In genomic region chr9:78222616-78223015, GRCm38 (mm10) we compare ENCODE assay signal across 34 mouse cellular contexts. TPM values are rescaled to one million over a fixed set of nuclear protein-coding genes. Genes with fewer than 3 reads are reported as not detected.
DNase-seq lines count a peak whose midpoint lies in the region; ATAC-seq lines count a peak whose summit lies in the region.
"Had no signal": no experiment of that assay in that cellular context is flagged by ENCODE, and none has a peak within 500 bp of the region (broad histone marks: within the 10 kb centered on the region; RNA-seq: fewer than 3 reads in every experiment).

No protein-coding gene starts in this region.

- no peaks in the 10 kb centered on the region for H3K27me3 ChIP-seq in hindbrain, embryonic 16.5 days (replicated peaks; ENCODE audit: control insufficient read depth, insufficient read depth, low read length)
- H3K27me3 ChIP-seq: forebrain, embryonic 13.5 days; hindbrain, embryonic 12.5 days; hindbrain, embryonic 15.5 days; Patski had no signal

- H3K4me1 ChIP-seq in hindbrain, embryonic 16.5 days (ENCODE audit: control insufficient read depth, insufficient read depth, low read depth, low read length): no peaks in the 10 kb centered on the region
- H3K4me1 ChIP-seq: forebrain, embryonic 13.5 days; hindbrain, embryonic 12.5 days; hindbrain, embryonic 15.5 days had no signal

- 78% methylated on average over 8 of the region's 8 CpGs for WGBS in hindbrain, embryonic 16.5 days

- H3K4me3 ChIP-seq in hindbrain, embryonic 16.5 days (ENCODE audit: low read length): no peak overlapping the region
- H3K4me3 ChIP-seq: forebrain, embryonic 10.5 days; forebrain, embryonic 13.5 days; heart, adult 2 months; hindbrain, embryonic 12.5 days; hindbrain, embryonic 15.5 days had no signal

- no peak overlapping the region for H3K27ac ChIP-seq in hindbrain, embryonic 16.5 days (ENCODE audit: low read depth, low read length)
- H3K27ac ChIP-seq: forebrain, embryonic 10.5 days; forebrain, embryonic 13.5 days; heart, adult 2 months; hindbrain, embryonic 12.5 days; hindbrain, embryonic 15.5 days had no signal

- no peak overlapping the region for H3K9ac ChIP-seq in hindbrain, embryonic 16.5 days (ENCODE audit: low read depth, low read length)
- H3K9ac ChIP-seq: forebrain, embryonic 13.5 days; hindbrain, embryonic 12.5 days; hindbrain, embryonic 15.5 days had no signal

- peak; percentile 5 for DNase-seq in CD4-positive helper T cell, adult 2 months (ENCODE audit: low read depth, low spot score)
- peak; percentile 64 for DNase-seq in CD4-positive, CD25-positive, alpha-beta regulatory T cell, adult 2 months (ENCODE audit: low read depth, low spot score)
- no peak for DNase-seq in B cell, adult 2 months
- DNase-seq in heart, adult 9 months (ENCODE audit: low spot score in 2 of 2): no peak
- DNase-seq: adrenal gland, adult 2 months; adrenal gland, postnatal 14 days; cerebellum, adult 11-12 months; cerebellum, adult 8-10 months; cerebellum, postnatal 10 days; cerebellum, postnatal 36 days; gastrocnemius, postnatal 25 days; heart, adult 2 months had no signal

- H3K4me2 ChIP-seq in hindbrain, embryonic 16.5 days (ENCODE audit: low read length): no peak overlapping the region
- H3K4me2 ChIP-seq: forebrain, embryonic 13.5 days; heart, embryonic 11.5 days; hindbrain, embryonic 12.5 days; hindbrain, embryonic 15.5 days had no signal

- ATAC-seq in activated CD4-positive, CD25-positive, alpha-beta regulatory T cell, adult 4 months: peak; percentile 71
- peak; percentile 84 for ATAC-seq in inflammation-experienced regulatory T-cells, adult 6 months
- no peak for ATAC-seq in megakaryocyte-erythroid progenitor cell, adult 5-6 weeks (replicated peaks; ENCODE audit: low FRiP score, low TSS enrichment, poor library complexity, severe bottlenecking)
- ATAC-seq in hindbrain, embryonic 16.5 days: no peak
- ATAC-seq: forebrain, embryonic 13.5 days; forebrain, embryonic 16.5 days; intestine, postnatal 0 days; Patski had no signal

- H3K9me3 ChIP-seq in hindbrain, embryonic 16.5 days (ENCODE audit: control insufficient read depth, low read length): no peaks in the 10 kb centered on the region
- H3K9me3 ChIP-seq: forebrain, embryonic 10.5 days; forebrain, embryonic 13.5 days; G1E; hindbrain, embryonic 12.5 days; hindbrain, embryonic 15.5 days had no signal

- H3K36me3 ChIP-seq in hindbrain, embryonic 16.5 days (ENCODE audit: control insufficient read depth, insufficient read depth, low read length): no peaks in the 10 kb centered on the region
- H3K36me3 ChIP-seq: forebrain, embryonic 10.5 days; G1E; hindbrain, embryonic 12.5 days; hindbrain, embryonic 15.5 days had no signal

RNA-seq across cellular contexts. Expression of gene Gsta1, which starts 7.8 kb away (rescaled TPM):
- not detected for polyA plus RNA-seq in activated CD4-positive, CD25-positive, alpha-beta regulatory T cell, adult 4 months (2017; shearing (Covaris generic))
- not detected for polyA plus RNA-seq in inflammation-experienced regulatory T-cells, adult 6 months (2017; shearing (Covaris generic))
- not detected in 2 replicates for total RNA-seq in megakaryocyte-erythroid progenitor cell, adult 5-6 weeks (2014; fragmentation: Nextera tagmentation)
- total RNA-seq in megakaryocyte-erythroid progenitor cell, adult 5-6 weeks (2017): not detected in 2 replicates
- not detected in 2 replicates for polyA plus RNA-seq in hindbrain, embryonic 16.5 days (2015; fragmentation: Nextera tagmentation; extraction: Ambion mirVana)
- total RNA-seq: adrenal gland, postnatal 14 days; G1E; gastrocnemius, adult 8-10 months; gastrocnemius, postnatal 25 days; hematopoietic stem cell, adult 5-6 weeks had no signal
- polyA plus RNA-seq: adrenal gland, adult 2 months; cortical plate, adult 2 months; embryonic facial prominence, embryonic 11.5 days; forebrain, embryonic 10.5 days; forebrain, embryonic 13.5 days; forebrain, embryonic 16.5 days; frontal cortex, adult 2 months; G1E; gonadal fat pad, adult 2 months; heart, embryonic 11.5 days; heart, embryonic 14.5 days; heart, postnatal 0 days; hindbrain, embryonic 12.5 days; hindbrain, embryonic 15.5 days had no signal

RNA-seq across cellular contexts. Expression of gene Gm3776, which starts 34.3 kb away (rescaled TPM):
- not detected for polyA plus RNA-seq in activated CD4-positive, CD25-positive, alpha-beta regulatory T cell, adult 4 months (2017; shearing (Covaris generic))
- polyA plus RNA-seq in inflammation-experienced regulatory T-cells, adult 6 months (2017; shearing (Covaris generic)): not detected
- total RNA-seq in megakaryocyte-erythroid progenitor cell, adult 5-6 weeks (2014; fragmentation: Nextera tagmentation): not detected in 2 replicates
- total RNA-seq in megakaryocyte-erythroid progenitor cell, adult 5-6 weeks (2017): not detected in 2 replicates
- polyA plus RNA-seq in hindbrain, embryonic 16.5 days (2015; fragmentation: Nextera tagmentation; extraction: Ambion mirVana): not detected in 2 replicates
- total RNA-seq: adrenal gland, adult 2 months; adrenal gland, postnatal 14 days; adrenal gland, postnatal 4 days; G1E; gastrocnemius, adult 8-10 months; gastrocnemius, postnatal 25 days; hematopoietic stem cell, adult 5-6 weeks had no signal
- polyA plus RNA-seq: adrenal gland, adult 2 months; cortical plate, adult 2 months; embryonic facial prominence, embryonic 11.5 days; forebrain, embryonic 10.5 days; forebrain, embryonic 13.5 days; forebrain, embryonic 16.5 days; frontal cortex, adult 2 months; G1E; gonadal fat pad, adult 2 months; heart, embryonic 11.5 days; heart, embryonic 14.5 days; hindbrain, embryonic 12.5 days; hindbrain, embryonic 15.5 days had no signal

RNA-seq across cellular contexts. Expression of gene Gsta4, which starts 40.0 kb away (rescaled TPM):
- 10 to 100 TPM; 22.3 to 23.5 TPM for polyA plus RNA-seq in activated CD4-positive, CD25-positive, alpha-beta regulatory T cell, adult 4 months (2017; shearing (Covaris generic))
- polyA plus RNA-seq in inflammation-experienced regulatory T-cells, adult 6 months (2017; shearing (Covaris generic)): 10 to 100 TPM in 2 of 3 experiments, under 1 TPM in 1; 0.62 to 23.4 (median 19.3) TPM
- 6.5 and 8.4 TPM in 2 replicates for total RNA-seq in megakaryocyte-erythroid progenitor cell, adult 5-6 weeks (2014; fragmentation: Nextera tagmentation)
- total RNA-seq in megakaryocyte-erythroid progenitor cell, adult 5-6 weeks (2017): 11.5 and 13.0 TPM in 2 replicates
- polyA plus RNA-seq in hindbrain, embryonic 16.5 days (2015; fragmentation: Nextera tagmentation; extraction: Ambion mirVana): 28.5 and 30.6 TPM in 2 replicates

Comparison
In these comparisons a context has a peak if more than half of its experiments do, and no peak if none do; other contexts are left out.
1. DNase-seq: peak in CD4-positive helper T cell, adult 2 months (single experiment) and CD4-positive, CD25-positive, alpha-beta regulatory T cell, adult 2 months (single experiment); none in B cell, adult 2 months (0 of 2) and heart, adult 9 months (0 of 2).
2. ATAC-seq: peak in activated CD4-positive, CD25-positive, alpha-beta regulatory T cell, adult 4 months (single experiment) and inflammation-experienced regulatory T-cells, adult 6 months (single experiment); none in megakaryocyte-erythroid progenitor cell, adult 5-6 weeks (single experiment) and hindbrain, embryonic 16.5 days (single experiment).